Mouse (Mus musculus) embryonic fibroblast, embryonic 13.5 days (primary cell): Measurements from ENCODE around the gene Abhd8.

Experiments
- CTCF ChIP-seq: IDR thresholded peaks from 2 replicates; pipeline ENCODE4 v1.5.1; 2011; ENCODE audit warnings: mild to moderate bottlenecking, control low read depth, low read length, moderate library complexity, borderline replicate concordance; ENCODE audit not compliant: insufficient read depth
- POLR2A ChIP-seq: IDR thresholded peaks from 2 replicates; pipeline ENCODE4 v1.6.1; 2011; ENCODE audit warnings: low read depth, mild to moderate bottlenecking, control low read depth, low read length, moderate library complexity

- TF ChIP-seq POLR2A (no peak), CTCF (no peak)
These were observed 44.2 kb upstream of the Abhd8 start for GRCm38 (mm10) chr8:71507589-71508104.
